Mouse (Mus musculus) layer of hippocampus, adult 9-10 months (tissue): ENCODE measurements around the gene Vps37b.
A peak's percentile ranks its signal among the peaks of the same experiment; 100 is the strongest.
"Not testable (repeated sequence)": the region's sequence is repeated elsewhere in the genome, so short reads cannot be mapped to it uniquely, and the experiment has no call there.

Source experiments
- DNase-seq: peaks from one replicate; pipeline ENCODE4 v3.0.0; 2022; ENCODE audit warnings: low spot score

Vps37b gene

GRCm38 (mm10) chr5:124032001-124032508 is at the start of gene Vps37b:
Vps37b (minus strand) TSS chr5:124032270.
- DNase-seq, result peak; percentile 58

DNA sequence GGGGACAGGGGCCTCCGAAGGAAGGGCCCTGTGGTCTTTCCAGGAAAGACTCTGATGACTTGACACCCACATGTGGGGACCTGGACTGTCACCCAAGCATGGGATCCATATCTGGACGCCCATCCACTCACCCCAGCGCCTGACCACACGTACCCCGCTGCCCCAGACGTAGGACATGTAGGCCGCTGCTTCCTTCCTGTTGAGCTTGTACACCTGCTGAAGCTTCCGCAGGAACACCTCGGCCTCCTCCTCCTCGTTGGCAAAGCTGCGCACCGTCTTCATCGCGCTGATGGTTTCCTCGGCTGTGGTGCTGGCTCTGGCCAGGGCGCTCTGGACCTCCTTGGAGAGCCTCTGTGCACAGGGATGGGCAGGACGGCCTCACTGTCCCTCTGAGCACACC is 47.8 kb upstream of the Vps37b start:
- no peak for DNase-seq

DNA sequence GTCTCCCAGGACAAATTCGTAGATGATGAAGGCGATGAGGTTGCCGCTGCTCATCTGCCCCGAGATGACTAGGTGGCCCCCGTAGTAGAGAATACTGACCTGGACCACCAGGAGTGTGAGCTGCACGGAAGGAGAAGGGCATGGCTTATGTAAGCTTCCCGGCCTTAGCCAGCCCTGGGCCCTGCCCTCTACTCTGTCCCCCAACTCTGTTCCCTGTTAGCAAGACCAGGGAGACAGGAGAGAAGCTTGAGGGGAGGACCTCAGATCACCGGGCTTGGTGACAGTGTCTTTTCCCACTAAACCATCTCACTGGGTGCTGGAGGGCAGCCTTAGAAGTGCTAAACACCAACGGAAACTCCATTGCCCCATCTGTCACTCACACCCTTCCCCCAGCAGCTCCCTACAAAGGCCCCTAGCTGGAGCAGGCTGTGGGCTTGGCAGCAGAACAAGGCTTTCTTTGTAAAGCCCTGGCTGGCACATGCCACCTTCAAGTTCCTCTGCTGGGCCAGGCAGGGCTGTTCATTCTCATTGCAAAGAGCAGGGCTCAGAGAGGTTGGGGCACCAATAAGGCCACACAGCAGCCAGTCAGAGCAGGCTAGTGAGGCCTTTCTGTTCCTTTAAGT is 46.8 kb upstream of the Vps37b start:
- DNase-seq, result peak; percentile 45

DNA sequence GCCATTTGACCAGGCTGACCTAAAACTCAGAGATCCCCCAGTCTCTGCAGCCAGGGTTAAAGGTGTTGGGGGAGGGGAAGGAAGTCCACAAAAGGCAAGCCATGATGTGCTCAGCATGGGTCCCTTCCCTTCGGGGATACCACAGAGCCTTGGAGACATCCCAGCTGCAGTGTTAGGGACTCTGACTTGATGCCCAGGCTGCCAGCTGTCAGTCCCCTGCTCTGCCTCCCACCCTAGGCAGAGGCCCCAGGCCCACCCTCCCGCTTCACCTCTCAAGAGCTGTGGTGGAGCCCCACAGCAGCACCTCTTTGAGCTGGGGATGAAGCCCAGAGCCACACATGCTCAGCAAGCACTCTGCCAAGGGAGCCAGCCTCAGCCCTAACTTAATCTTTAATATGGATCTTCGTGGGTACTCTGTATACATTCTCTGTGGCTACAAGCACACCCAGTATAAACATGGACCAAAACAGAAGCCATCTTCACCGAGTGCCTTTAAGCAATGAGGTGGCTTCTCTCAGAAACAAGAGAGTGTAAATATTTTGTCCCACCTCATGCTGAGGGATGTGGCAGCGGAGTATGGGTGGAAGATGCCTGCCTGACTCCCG is 45.9 kb upstream of the Vps37b start:
- DNase-seq, result no peak

GRCm38 (mm10) chr5:124077241-124077640 is 45.2 kb upstream of the Vps37b start:
- DNase-seq, result no peak

DNA sequence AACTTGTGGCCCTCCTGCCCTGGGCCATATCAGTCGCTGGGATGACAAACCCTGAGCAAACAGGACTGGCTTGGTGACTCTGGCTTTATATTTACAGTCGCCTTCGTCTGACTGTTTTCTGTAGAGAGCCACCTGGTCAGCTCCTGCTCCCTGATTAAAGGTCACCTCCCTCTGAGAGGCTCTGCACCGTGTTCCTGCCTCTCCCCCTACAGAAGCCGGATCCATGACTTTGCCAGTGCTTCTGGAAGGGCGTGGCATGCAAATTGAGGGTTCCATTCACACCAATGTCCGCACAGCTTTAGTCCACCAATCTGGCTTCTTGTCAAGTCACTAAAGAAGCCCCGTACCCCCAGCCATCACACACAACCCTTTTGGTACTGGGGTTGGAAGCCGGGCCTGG is 44.5 kb upstream of the Vps37b start:
- DNase-seq, result no peak

DNA sequence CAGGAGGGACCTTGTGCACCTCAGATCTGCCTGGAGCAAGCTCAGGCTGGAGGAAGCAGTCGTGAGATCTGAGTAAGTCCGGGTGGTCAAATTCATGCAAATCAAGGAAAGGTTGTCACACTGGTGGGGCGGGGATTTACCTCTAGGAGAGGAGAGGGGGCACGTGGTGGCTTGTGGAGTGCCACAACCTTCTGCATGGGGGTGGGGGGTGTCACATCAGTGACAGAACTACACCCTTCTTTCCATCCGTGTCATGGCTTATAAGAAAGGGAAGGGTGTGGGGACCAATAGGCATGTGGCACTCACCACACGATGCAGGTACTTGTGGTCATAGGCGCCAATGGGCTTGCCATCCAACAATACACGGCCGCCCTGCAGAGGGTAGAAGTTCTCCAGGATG is 43.6 kb upstream of the Vps37b start:
- no peak for DNase-seq

DNA sequence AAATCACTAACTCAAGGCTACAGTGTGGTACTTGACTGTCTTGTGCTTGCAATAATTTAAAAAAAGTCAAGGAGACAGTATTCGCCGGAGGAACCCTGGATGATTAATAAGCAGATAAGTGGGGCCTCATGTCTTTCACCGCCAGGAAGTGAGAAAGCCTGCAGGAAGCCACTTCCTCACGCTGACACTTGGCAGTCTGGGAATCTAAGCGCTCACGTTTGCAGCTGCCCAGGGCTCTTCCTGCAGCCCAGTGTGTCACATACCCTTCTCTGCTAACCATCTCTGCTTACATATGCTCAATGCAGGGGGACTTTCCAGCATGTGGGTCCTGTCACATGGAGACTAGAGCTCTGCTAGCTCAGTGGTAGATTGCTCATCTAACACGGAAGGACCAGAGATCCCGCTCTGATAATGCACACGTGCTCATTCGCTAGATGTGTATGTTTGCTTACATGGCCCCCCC is 42.8 kb upstream of the Vps37b start:
- DNase-seq, result no peak

DNA sequence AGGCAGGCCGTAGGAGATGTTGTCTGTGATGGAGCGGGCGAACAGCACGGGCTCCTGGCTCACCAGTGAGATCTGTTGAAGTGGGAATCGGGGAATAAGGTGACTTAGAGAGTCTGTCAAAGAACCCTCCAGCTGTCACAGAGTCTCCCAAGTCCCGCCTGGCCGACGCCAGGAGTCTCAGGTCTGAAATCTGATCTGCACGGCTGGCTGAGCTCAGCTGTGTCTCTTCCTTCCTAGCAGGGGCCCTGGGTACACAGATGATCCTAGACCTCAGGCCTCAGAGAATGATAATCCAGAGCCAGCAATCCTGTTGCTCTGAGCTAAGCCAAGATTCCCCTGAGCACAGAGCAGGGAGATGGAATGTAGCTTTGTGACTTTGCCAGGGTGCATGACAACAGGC is 41.6 kb upstream of the Vps37b start:
- no peak for DNase-seq

- DNase-seq, result no peak
These were observed 37.6 kb upstream of the Vps37b start for GRCm38 (mm10) chr5:124069657-124070056.

DNA sequence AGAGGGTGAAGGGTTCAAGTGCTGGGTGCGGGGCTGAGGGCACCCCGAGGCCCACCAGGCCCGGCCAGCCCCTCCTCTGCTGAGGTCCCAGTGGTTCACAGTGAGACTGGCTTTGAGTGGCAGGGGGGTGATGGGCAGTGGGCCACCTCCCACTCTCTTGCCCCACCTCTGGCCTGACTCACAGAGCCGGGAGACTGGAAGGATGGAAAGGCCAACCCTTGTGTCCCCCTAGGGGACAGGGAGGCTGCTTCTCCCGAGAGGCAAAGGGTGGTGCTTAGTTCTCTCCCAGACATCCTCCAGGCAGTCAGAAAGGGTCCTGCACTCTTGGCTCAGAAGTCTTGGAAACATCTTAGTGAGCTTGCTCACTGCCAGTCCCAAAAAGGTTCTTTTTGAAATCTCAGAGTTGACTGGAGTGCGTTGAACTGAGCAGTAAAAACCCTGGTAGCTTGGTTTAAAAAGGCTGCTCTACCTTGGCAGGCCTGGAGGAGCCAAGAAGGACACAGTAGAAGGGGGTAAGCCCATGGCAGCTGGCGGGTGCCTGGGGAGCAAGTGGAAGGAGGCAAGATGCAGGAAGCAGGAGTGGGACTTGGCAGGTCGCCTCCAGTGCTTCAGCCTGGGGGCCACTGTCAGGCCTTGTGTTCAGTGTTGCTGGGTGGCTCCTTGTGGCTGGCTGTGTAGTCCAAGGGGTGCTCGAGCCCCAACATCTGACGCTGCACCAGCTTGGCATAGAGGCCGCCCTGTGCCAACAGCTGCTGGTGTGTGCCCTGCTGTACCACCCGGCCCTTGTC is 30.2 kb upstream of the Vps37b start:
- no peak for DNase-seq

DNA sequence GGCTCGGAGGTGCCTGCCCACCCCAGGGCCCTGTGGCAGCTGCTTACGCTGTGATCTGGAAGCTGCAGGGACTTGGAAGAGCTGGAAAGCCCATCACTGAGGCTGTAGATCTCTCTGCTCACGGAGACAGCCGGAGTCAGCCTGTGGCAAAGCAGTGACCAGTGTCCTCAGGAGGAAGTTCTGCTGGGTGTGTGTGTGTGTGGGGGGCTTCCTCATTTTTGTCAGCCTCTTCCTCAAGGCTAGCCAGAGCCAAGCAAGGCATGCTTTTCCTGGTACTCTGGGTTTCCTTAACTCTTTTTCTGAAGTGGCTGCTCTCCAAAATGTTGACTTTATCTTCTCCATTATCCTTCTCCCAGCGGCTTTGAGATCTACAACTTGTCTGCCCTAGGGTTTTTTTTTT is 27.6 kb upstream of the Vps37b start:
- DNase-seq, result no peak

DNA sequence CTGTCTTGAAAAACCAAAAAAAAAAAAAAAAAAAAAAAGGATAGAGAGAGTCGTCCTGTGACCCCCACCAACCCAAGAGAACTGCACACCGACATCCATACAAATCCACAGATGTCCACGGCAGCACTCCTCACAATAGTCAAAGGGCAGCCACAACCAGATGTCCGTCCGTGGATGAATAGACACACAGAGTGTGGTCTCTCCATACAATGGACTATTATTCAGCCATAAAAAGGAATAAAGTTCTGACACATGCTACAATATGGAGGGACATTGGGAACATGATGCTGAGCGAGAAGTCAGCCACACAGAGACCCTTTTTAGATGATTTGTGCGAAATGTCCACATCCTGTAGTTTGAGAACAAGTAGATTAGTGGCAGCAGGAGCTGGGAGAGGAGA is 26.7 kb upstream of the Vps37b start:
- DNase-seq, result no peak

GRCm38 (mm10) chr5:124056956-124057355 is 24.9 kb upstream of the Vps37b start:
- no peak for DNase-seq

DNA sequence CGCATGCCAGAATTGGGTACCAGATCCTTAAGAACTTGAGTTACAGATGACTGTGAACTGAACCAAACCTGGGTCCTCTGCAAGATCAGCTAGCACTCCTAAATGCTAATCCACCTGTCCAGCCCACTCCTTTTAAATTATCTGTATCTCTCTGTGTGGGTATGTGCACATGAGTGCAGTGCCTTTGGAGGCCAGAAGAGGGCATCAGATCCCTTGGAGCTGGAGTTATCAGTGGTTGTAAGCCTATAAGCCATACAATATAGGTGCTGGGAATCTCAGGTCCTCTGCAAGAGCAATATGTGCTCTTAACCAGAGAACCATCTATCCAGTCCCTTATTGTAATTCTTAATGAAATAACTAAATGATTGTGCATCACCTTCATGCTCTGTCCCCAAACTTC is 24.1 kb upstream of the Vps37b start:
- no peak for DNase-seq

DNA sequence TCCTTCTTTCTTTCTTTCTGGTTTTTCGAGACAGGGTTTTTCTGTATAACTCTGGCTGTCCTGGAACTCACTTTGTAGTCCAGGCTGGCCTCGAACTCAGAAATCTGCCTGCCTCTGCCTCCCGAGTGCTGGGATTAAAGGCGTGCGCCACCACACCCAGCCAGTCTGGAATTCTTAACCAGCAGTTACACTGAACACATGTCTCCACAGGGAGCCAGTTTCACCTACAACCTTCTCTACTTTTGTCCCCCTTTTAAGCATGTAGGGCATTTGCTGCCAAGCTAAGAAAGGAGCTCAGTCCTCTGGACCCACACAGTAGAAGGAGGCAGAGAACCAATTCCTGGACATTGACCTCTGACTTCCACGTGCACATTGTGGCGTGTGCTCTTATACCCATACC is 20.6 kb upstream of the Vps37b start:
- not testable (repeated sequence) for DNase-seq

GRCm38 (mm10) chr5:124051899-124052491 is 19.9 kb upstream of the Vps37b start:
- DNase-seq, result no peak

- no peak for DNase-seq
These were observed 18.3 kb upstream of the Vps37b start for GRCm38 (mm10) chr5:124050095-124051050.

DNA sequence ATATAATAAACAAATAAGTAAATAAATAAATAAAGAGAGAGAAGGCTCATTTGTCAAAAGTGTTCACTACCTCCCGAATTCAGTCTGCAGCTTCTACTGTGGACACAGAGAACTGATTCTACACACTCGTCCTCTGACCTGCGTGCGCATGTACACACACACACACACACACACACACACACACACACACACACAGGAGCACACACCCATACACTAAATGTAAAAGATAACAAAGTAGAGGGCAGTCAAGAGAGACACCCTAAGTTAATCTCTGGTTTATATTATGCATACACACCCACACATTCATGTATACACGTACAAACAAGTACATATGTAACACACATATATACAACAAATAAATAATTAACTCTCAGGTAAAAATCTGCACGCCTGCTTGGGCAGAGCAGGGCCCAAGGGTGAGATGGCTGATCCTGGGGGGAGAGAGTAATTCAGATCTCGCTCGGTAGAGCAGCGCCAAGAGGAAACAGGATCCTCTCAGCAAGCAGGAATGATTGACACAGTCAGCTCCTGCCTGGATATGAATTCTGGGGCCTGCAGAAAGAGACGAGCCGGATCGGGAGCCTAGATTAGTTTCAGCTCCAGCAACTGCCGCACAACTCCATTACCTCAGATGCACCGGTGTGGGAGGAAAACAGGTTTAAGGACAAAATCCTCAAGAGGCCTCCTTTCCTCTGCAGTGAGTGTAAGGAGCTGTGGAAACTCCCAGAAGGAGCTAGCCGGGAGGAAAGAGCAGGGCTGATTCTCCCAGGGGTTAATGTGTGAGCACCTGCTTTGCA is 17.4 kb upstream of the Vps37b start:
- DNase-seq, result no peak

- no peak for DNase-seq
These were observed 14.8 kb upstream of the Vps37b start for GRCm38 (mm10) chr5:124046741-124047401.
